11 mouse cellular contexts compared by ENCODE assay signal in the genomic region with DNA sequence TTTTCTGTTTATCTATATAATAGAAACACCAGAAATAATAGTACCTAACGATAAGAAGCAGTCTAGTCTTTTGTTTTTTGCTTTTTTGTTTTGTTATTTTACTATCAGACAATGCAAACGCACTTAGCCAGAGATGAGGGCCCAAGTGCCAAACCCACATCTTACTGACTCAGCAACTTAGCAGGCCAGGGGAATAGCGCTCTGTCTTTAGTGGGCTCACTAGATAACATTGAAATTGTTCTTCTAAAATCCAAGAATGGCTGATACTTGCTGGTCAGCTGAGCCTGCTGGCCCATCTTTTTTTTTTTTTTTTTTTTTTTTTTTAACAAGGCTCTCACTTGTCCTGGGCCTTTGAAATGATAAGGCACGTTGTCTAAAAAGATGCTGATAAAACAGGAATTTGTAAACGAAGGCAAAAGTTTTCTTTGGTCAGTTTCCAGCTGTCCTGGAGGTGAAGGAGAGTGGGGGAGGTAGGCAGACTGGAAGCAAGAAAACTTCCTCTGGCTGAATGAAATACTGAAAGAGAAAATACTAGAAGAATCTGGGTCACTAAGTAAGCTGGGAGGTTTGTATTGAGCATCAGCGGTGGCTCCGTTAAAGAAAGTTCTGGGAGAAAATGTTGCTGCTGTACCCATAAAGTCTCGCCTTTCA.
DNase-seq lines count a peak whose midpoint lies in the region; ATAC-seq and TF ChIP-seq lines count a peak whose summit lies in the region.
"Had no signal": no experiment of that assay in that cellular context is flagged by ENCODE, and none has a peak within 500 bp of the region (broad histone marks: within the 10 kb centered on the region; RNA-seq: fewer than 3 reads in every experiment).

No protein-coding gene starts in this region.

- ATAC-seq in heart, embryonic 15.5 days (replicated peaks; ENCODE audit: insufficient number of reproducible peaks, insufficient read depth, low FRiP score, low read depth) = no peak
- peak; percentile 94 for ATAC-seq in megakaryocyte-erythroid progenitor cell, adult 5-6 weeks (replicated peaks; ENCODE audit: low FRiP score, low TSS enrichment, poor library complexity, severe bottlenecking)
- ATAC-seq: forebrain, embryonic 13.5 days had no signal

- no peaks in the 10 kb centered on the region for H3K27me3 ChIP-seq in heart, embryonic 15.5 days
- H3K27me3 ChIP-seq: forebrain, embryonic 13.5 days had no signal

- H3K4me3 ChIP-seq in lung, adult 2 months (replicated peaks; ENCODE audit: extremely low read depth, low read depth, low read length) = peak overlapping the region; percentile 23
- H3K4me3 ChIP-seq in heart, embryonic 15.5 days = peak overlapping the region; percentile 49
- H3K4me3 ChIP-seq: forebrain, embryonic 13.5 days had no signal

- no peaks in the 10 kb centered on the region for H3K9me3 ChIP-seq in heart, embryonic 15.5 days (replicated peaks)
- H3K9me3 ChIP-seq: forebrain, embryonic 13.5 days had no signal

- peak overlapping the region; percentile 94 for H3K27ac ChIP-seq in heart, embryonic 15.5 days
- H3K27ac ChIP-seq: forebrain, embryonic 13.5 days had no signal

- no peak for DNase-seq in lung, adult 2 months
- no peak for DNase-seq in lung, postnatal 4 days
- peak; percentile 48 for DNase-seq in embryo, embryonic 11 days
- no peak for DNase-seq in adrenal gland, adult 2 months
- DNase-seq in left cerebral cortex, adult 8-10 months (ENCODE audit: low spot score in 2 of 2) = no peak
- DNase-seq in layer of hippocampus, adult 8-10 months (ENCODE audit: low spot score in 2 of 2) = no peak
- DNase-seq: left cerebral cortex, postnatal 4 days; spleen, adult 18-20 months had no signal

- H3K4me2 ChIP-seq in heart, embryonic 15.5 days = peak overlapping the region; percentile 47; the same call in 1 of the 2 replicates
- H3K4me2 ChIP-seq: forebrain, embryonic 13.5 days had no signal

- 47% methylated on average over 8 of the region's 8 CpGs for WGBS in lung, adult 2 months
- WGBS in heart, embryonic 15.5 days = 33% methylated on average over 8 of the region's 8 CpGs

- no peak for TF ChIP-seq POLR2A in lung, adult 2 months (IDR thresholded peaks at IDR 0.05; ENCODE audit: borderline replicate concordance, extremely low read depth, low read depth, low read length)

- no peak for TF ChIP-seq CTCF in lung, adult 2 months (IDR thresholded peaks at IDR 0.05; ENCODE audit: insufficient read depth, low read length)

- peak overlapping the region; percentile 25; the same call in 1 of the 2 replicates for H3K9ac ChIP-seq in heart, embryonic 15.5 days
- H3K9ac ChIP-seq: forebrain, embryonic 13.5 days had no signal

- no peaks in the 10 kb centered on the region for H3K36me3 ChIP-seq in heart, embryonic 15.5 days

- H3K4me1 ChIP-seq in lung, adult 2 months (ENCODE audit: control insufficient read depth, insufficient read depth, low read length) = no peaks in the 10 kb centered on the region
- H3K4me1 ChIP-seq in heart, embryonic 15.5 days (replicated peaks) = peaks cover 7% of the 10 kb centered on the region
- H3K4me1 ChIP-seq: forebrain, embryonic 13.5 days had no signal
